Mouse (Mus musculus) hindbrain, embryonic 13.5 days (tissue): ENCODE results near the gene Vmn2r41. TPM values are rescaled to one million over a fixed set of nuclear protein-coding genes. Genes with fewer than 3 reads are reported as not detected.
"Not testable (repeated sequence)": the region's sequence is repeated elsewhere in the genome, so short reads cannot be mapped to it uniquely, and the experiment has no call there.

Experiments used
- ATAC-seq: fragments of 200-750 bp; cut with Nextera tagmentation; 2 replicates; pipeline ENCODE4 v1.8.0; 2017; ENCODE audit warnings: moderate TSS enrichment; ENCODE audit not compliant: low FRiP score
- H3K27ac ChIP-seq: fragments of 300-500 bp; sonication (generic); 2 replicates; pipeline ENCODE4 v1.5.1; 2015; ENCODE audit warnings: inconsistent platforms, mild to moderate bottlenecking, moderate library complexity
- H3K27me3 ChIP-seq: fragments of 300-500 bp; sonication (generic); 2 replicates; pipeline ENCODE4 v1.6.1; 2015; ENCODE audit warnings: mild to moderate bottlenecking, inconsistent platforms
- H3K36me3 ChIP-seq: fragments of 300-500 bp; sonication (generic); 2 replicates; pipeline ENCODE4 v1.6.1; 2015; ENCODE audit warnings: mild to moderate bottlenecking, inconsistent platforms
- H3K4me1 ChIP-seq: fragments of 300-500 bp; sonication (generic); replicated peaks from 2 replicates; pipeline ENCODE4 v1.6.1; 2015; ENCODE audit warnings: inconsistent platforms
- H3K4me2 ChIP-seq: fragments of 300-500 bp; sonication (generic); 2 replicates; pipeline ENCODE4 v1.6.1; 2015; ENCODE audit warnings: inconsistent platforms, mild to moderate bottlenecking, moderate library complexity
- H3K4me3 ChIP-seq: fragments of 300-500 bp; sonication (generic); 2 replicates; pipeline ENCODE4 v1.5.1; 2015; ENCODE audit warnings: mild to moderate bottlenecking, inconsistent platforms
- H3K9ac ChIP-seq: fragments of 300-500 bp; sonication (generic); 2 replicates; pipeline ENCODE4 v1.6.1; 2015; ENCODE audit warnings: mild to moderate bottlenecking, inconsistent platforms
- H3K9me3 ChIP-seq: fragments of 300-500 bp; sonication (generic); 2 replicates; pipeline ENCODE4 v1.6.1; 2016; ENCODE audit warnings: inconsistent platforms
- WGBS: fragments of 180-500 bp; shearing (Covaris S2); methylation state at CpG from one replicate; pipeline ENCODE4 v1.1.7; 2015; 5-methylcytosine and 5-hydroxymethylcytosine counted together
- polyA plus RNA-seq: library from polyadenylated mRNA; unstranded; fragments of >200 nt; fragmentation: Nextera tagmentation; extraction: Ambion mirVana; gene quantifications from 2 replicates; pipeline ENCODE4 v1.2.1, GENCODE M21; 2015

Vmn2r41 gene
- not detected in 2 replicates for polyA plus RNA-seq

- no CpG with 5 or more reads among the region's 1 CpGs for WGBS
- not testable (repeated sequence) for ATAC-seq, H3K36me3 ChIP-seq, H3K4me1 ChIP-seq, H3K27ac ChIP-seq, H3K4me3 ChIP-seq, H3K9ac ChIP-seq, H3K4me2 ChIP-seq, H3K9me3 ChIP-seq, H3K27me3 ChIP-seq
These were observed at the start of gene Vmn2r41 for GRCm38 (mm10) chr7:8161554-8161953. Vmn2r41 (minus strand) TSS chr7:8161654.

DNA sequence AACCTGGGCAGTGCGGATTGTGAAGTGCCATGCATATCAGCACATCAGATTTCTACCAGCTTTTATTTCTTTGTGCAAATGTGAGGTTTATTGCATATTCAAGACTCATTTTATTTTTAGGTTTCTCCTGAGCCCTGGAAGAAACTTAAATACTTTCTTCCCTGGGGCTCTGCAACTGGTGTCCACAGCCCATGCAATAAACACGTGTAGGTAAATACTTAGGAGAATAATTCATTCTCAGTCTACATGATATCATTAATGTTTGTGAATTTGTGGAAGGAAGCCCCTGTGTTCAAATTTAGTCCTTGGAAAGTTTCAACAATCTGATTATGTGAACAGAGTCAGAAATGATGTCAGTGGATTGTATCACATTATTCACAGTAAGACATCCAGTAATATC, 38.8 kb upstream of the Vmn2r41 start, which contains the start of gene Vmn2r42:
Vmn2r42 (minus strand) TSS at position 101 of the 400 bp plus-strand sequence.
- H3K4me2 ChIP-seq, H3K9me3 ChIP-seq, ATAC-seq, H3K9ac ChIP-seq, H3K4me3 ChIP-seq, H3K36me3 ChIP-seq, H3K4me1 ChIP-seq, H3K27ac ChIP-seq, H3K27me3 ChIP-seq: not testable (repeated sequence)
- no CpG with 5 or more reads among the region's 2 CpGs for WGBS

DNA sequence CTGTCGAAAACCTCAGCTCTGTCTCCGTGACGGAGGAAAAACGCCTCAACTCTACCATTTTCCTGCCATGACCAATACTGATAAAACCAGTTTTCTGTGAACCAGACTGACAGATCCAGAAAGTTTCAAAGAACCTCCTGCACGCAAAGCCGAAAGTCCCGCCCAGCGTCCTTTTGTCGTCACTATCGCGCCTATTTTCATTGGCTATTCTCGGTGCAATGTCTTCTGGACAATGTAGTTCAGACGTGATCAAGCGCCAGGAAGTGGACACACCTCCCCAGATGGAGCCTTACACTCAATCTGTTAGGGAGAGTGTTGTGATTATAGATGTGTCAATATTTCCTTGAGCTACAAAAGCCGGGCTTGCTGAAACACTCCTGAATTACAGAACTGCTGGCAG, 68.6 kb downstream of the Vmn2r41 start:
- not testable (repeated sequence) for H3K9me3 ChIP-seq, H3K4me2 ChIP-seq, H3K4me1 ChIP-seq, ATAC-seq, H3K9ac ChIP-seq, H3K27me3 ChIP-seq, H3K27ac ChIP-seq, H3K4me3 ChIP-seq, H3K36me3 ChIP-seq
- WGBS, result 40% methylated on average over 11 of the region's 15 CpGs

Other genes starting within 250 kb of the Vmn2r41 start
- not detected in 2 replicates for gene Vmn2r42, start 38.7 kb upstream of the Vmn2r41 start, polyA plus RNA-seq
- not detected in 2 replicates for gene Vmn2r43, start 98.9 kb upstream of the Vmn2r41 start, polyA plus RNA-seq
- gene Vmn2r44, start 221.7 kb upstream of the Vmn2r41 start, polyA plus RNA-seq, result not detected in 2 replicates